Mouse (Mus musculus) frontal cortex, postnatal 36 days (tissue): ENCODE results near the gene Ddx58.

Experiments used
- DNase-seq, 2 experiments: peaks; one replicate each; pipeline ENCODE4 v3.0.0; 2022; ENCODE audit warnings: low spot score in 2 of 2

The Ddx58 gene

GRCm38 (mm10) chr4:40239409-40240271 lies at the start of gene Ddx58:
TSS of gene Ddx58 (minus strand) at chr4:40239828.
- no peak for DNase-seq

- no peak for DNase-seq
These were observed 49.4 kb upstream of the Ddx58 start for GRCm38 (mm10) chr4:40289046-40289445.

GRCm38 (mm10) chr4:40287415-40287814 lies 47.8 kb upstream of the Ddx58 start:
- no peak for DNase-seq

GRCm38 (mm10) chr4:40285582-40285981 lies 46.0 kb upstream of the Ddx58 start:
- peak; percentile 66 to 83 for DNase-seq

GRCm38 (mm10) chr4:40279276-40279900 lies 39.8 kb upstream of the Ddx58 start, which contains the start of gene Ndufb6:
TSS of gene Ndufb6 (minus strand) at chr4:40279421.
- peak; percentile 93 for DNase-seq

- DNase-seq: no peak
These were observed 39.2 kb upstream of the Ddx58 start for GRCm38 (mm10) chr4:40278880-40279275.

- DNase-seq: peak; percentile 96 to 97
These were observed 29.9 kb upstream of the Ddx58 start, which contains the start of the genes Smim27 and Topors for GRCm38 (mm10) chr4:40269430-40270032. TSS of gene Smim27 (plus strand) at chr4:40269579. TSS of gene Topors (minus strand) at chr4:40269850.

- no peak for DNase-seq
These were observed 29.2 kb upstream of the Ddx58 start for GRCm38 (mm10) chr4:40268835-40269234.

GRCm38 (mm10) chr4:40268204-40268813 lies 28.7 kb upstream of the Ddx58 start:
- DNase-seq: peak; percentile 89 to 94

GRCm38 (mm10) chr4:40267681-40268080 lies 28.1 kb upstream of the Ddx58 start:
- DNase-seq: peak in 1 of 2 experiments; percentile 14

GRCm38 (mm10) chr4:40264321-40264720 lies 24.7 kb upstream of the Ddx58 start:
- DNase-seq: no peak

GRCm38 (mm10) chr4:40254385-40255103 lies 14.9 kb upstream of the Ddx58 start:
- no peak for DNase-seq

- DNase-seq: no peak
These were observed 14.1 kb upstream of the Ddx58 start for GRCm38 (mm10) chr4:40253766-40254165.

GRCm38 (mm10) chr4:40250984-40251383 lies 11.4 kb upstream of the Ddx58 start:
- no peak for DNase-seq

GRCm38 (mm10) chr4:40244035-40244434 lies 4.4 kb upstream of the Ddx58 start:
- DNase-seq: no peak

- DNase-seq: no peak
These were observed 3.4 kb upstream of the Ddx58 start for GRCm38 (mm10) chr4:40243006-40243405.

- DNase-seq: no peak
These were observed 2.3 kb upstream of the Ddx58 start for GRCm38 (mm10) chr4:40241928-40242327.

- DNase-seq: no peak
These were observed 680 bp upstream of the Ddx58 start for GRCm38 (mm10) chr4:40240272-40240744.

- no peak for DNase-seq
These were observed 882 bp downstream of the Ddx58 start for GRCm38 (mm10) chr4:40238483-40239408.

- DNase-seq: no peak
These were observed 2.8 kb downstream of the Ddx58 start for GRCm38 (mm10) chr4:40236829-40237228.
